In genomic region chr2:30771806-30772460, GRCm38 (mm10) we compare ENCODE assay signal across 8 mouse cellular contexts. TPM values are rescaled to one million over a fixed set of nuclear protein-coding genes. Genes with fewer than 3 reads are reported as not detected.
DNase-seq lines count a peak whose midpoint lies in the region; ATAC-seq and TF ChIP-seq lines count a peak whose summit lies in the region.

No protein-coding gene starts in this region.

- peak; percentile 79 for ATAC-seq in frontal cortex, adult (ENCODE audit: low TSS enrichment)
- peak; percentile 39 to 65 for ATAC-seq in hematopoietic stem cell, adult 5-6 weeks (replicated peaks in 1 of 2; ENCODE audit: insufficient read depth in 1 of 2, low FRiP score in 2 of 2, low TSS enrichment in 1 of 2, low read depth in 1 of 2, poor library complexity in 2 of 2, severe bottlenecking in 2 of 2)
- peak; percentile 70 for ATAC-seq in lung, embryonic 14.5 days (ENCODE audit: insufficient read depth)

- no peak for TF ChIP-seq CTCF in lung, embryonic 14.5 days (IDR thresholded peaks at IDR 0.05; ENCODE audit: low read depth)

- no peaks in the 10 kb centered on the region for H3K27me3 ChIP-seq in lung, embryonic 14.5 days (ENCODE audit: insufficient read depth, low read length)

- H3K27ac ChIP-seq in lung, embryonic 14.5 days (ENCODE audit: low read depth): peak overlapping the region; percentile 88

- peak; percentile 98 for DNase-seq in MEL-GATA-1-ER (ENCODE audit: extremely low read depth, low read depth)
- DNase-seq in cerebellum, adult 11-12 months: peak; percentile 72
- DNase-seq in layer of hippocampus, adult 9-11 months: peak; percentile 71
- peak; percentile 75 for DNase-seq in lung, embryonic 14.5 days
- peak; percentile 96 for DNase-seq in ovary, adult 18-20 months (ENCODE audit: low spot score)
- no peak for DNase-seq in natural killer cell, adult 2 months (ENCODE audit: low spot score in 2 of 2)

- peaks cover 16% of the 10 kb centered on the region for H3K4me1 ChIP-seq in lung, embryonic 14.5 days (ENCODE audit: insufficient read depth)

- H3K4me2 ChIP-seq in lung, embryonic 14.5 days: peak overlapping the region; percentile 99

- peak overlapping the region; percentile 75 for H3K9ac ChIP-seq in lung, embryonic 14.5 days

- no peaks in the 10 kb centered on the region for H3K9me3 ChIP-seq in lung, embryonic 14.5 days (ENCODE audit: low read depth, low read length)

- no peaks in the 10 kb centered on the region for H3K36me3 ChIP-seq in lung, embryonic 14.5 days (ENCODE audit: insufficient read depth)

- peak overlapping the region; percentile 54 for H3K4me3 ChIP-seq in lung, embryonic 14.5 days (ENCODE audit: low read depth, low read length)

- 7% methylated on average over 19 of the region's 19 CpGs for WGBS in lung, embryonic 14.5 days

RNA-seq across cellular contexts. Expression of gene 1700001O22Rik, which starts 31.5 kb away (rescaled TPM):
- 1.8 and 3.0 TPM in 2 replicates for total RNA-seq in hematopoietic stem cell, adult 5-6 weeks (2017)
- 3.9 and 4.3 TPM in 2 replicates for polyA plus RNA-seq in lung, embryonic 14.5 days (2014; fragmentation: Nextera tagmentation; extraction: Ambion mirVana)

RNA-seq across cellular contexts. Expression of gene Ntmt1, which starts 35.7 kb away (rescaled TPM):
- 21.2 and 22.6 TPM in 2 replicates for total RNA-seq in hematopoietic stem cell, adult 5-6 weeks (2017)
- polyA plus RNA-seq in lung, embryonic 14.5 days (2014; fragmentation: Nextera tagmentation; extraction: Ambion mirVana): 88.3 and 96.0 TPM in 2 replicates

RNA-seq across cellular contexts. Expression of gene Asb6, which starts 58.2 kb away (rescaled TPM):
- total RNA-seq in hematopoietic stem cell, adult 5-6 weeks (2017): 10.7 and 15.6 TPM in 2 replicates
- 32.1 and 34.5 TPM in 2 replicates for polyA plus RNA-seq in lung, embryonic 14.5 days (2014; fragmentation: Nextera tagmentation; extraction: Ambion mirVana)

Comparison
In these comparisons a context has a peak if more than half of its experiments do, and no peak if none do; other contexts are left out.
1. DNase-seq: peak in MEL-GATA-1-ER (single experiment), cerebellum, adult 11-12 months (single experiment), layer of hippocampus, adult 9-11 months (single experiment), lung, embryonic 14.5 days (single experiment) and ovary, adult 18-20 months (single experiment); none in natural killer cell, adult 2 months (0 of 2).
2. Peak in every context shown above with its lines, with median percentiles within 50 percentile points of each other: ATAC-seq.